Mouse (Mus musculus) testis, adult 2 months (tissue): ENCODE results near the gene Gabrb1.

Experiments used
- CTCF ChIP-seq: fragments of 200-500 bp; IDR thresholded peaks from 2 replicates; pipeline ENCODE4 v1.5.1; 2012; ENCODE audit warnings: low read depth, mild to moderate bottlenecking, inconsistent platforms, low read length, moderate library complexity; ENCODE audit not compliant: control insufficient read depth, insufficient read depth, insufficient replicate concordance
- POLR2A ChIP-seq: fragments of 200-500 bp; IDR thresholded peaks from 2 replicates; pipeline ENCODE4 v1.6.1; 2012; ENCODE audit warnings: low read depth, mild to moderate bottlenecking, inconsistent platforms, low read length, moderate library complexity; ENCODE audit not compliant: control insufficient read depth

DNA sequence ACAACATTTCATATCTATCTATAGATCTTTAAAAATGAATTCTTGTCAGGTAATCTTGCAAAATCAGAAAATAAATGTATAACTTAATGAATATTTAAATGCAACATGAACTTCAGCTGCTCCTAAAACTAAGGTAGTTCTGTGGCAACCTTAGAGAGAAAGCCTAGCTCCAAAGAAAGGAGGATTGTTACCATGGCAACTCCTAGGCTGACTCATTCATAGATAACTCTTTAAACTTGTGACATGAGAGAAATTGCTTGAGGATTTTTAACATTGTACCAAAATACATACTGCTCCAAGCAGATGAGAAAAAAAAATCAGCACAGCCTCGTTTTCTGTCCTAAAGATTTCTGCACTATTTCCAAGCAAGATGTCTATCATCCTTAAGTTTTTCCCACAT is 171.1 kb downstream of the Gabrb1 start:
- TF ChIP-seq CTCF (no peak), POLR2A (no peak)
